Mouse (Mus musculus) stomach, embryonic 16.5 days (tissue): ENCODE measurements around the gene Tmcc2. TPM values are rescaled to one million over a fixed set of nuclear protein-coding genes. Genes with fewer than 3 reads are reported as not detected.

Experiments
- ATAC-seq: fragments of 200-750 bp; cut with Nextera tagmentation; 2 replicates; pipeline ENCODE4 v1.8.0; 2017; ENCODE audit warnings: moderate number of reproducible peaks, moderate TSS enrichment; ENCODE audit not compliant: insufficient read depth, low FRiP score
- H3K27ac ChIP-seq: fragments of 300-500 bp; sonication (generic); 2 replicates; pipeline ENCODE4 v1.5.1; 2014; ENCODE audit warnings: low read length
- H3K27me3 ChIP-seq: fragments of 300-500 bp; sonication (generic); 2 replicates; pipeline ENCODE4 v1.6.1; 2014; ENCODE audit warnings: low read length, control low read depth, mixed read lengths; ENCODE audit not compliant: control insufficient read depth, insufficient read depth
- H3K36me3 ChIP-seq: fragments of 300-500 bp; sonication (generic); 2 replicates; pipeline ENCODE4 v1.6.1; 2014; ENCODE audit warnings: low read length; ENCODE audit not compliant: control insufficient read depth, insufficient read depth
- H3K4me1 ChIP-seq: fragments of 300-500 bp; sonication (generic); 2 replicates; pipeline ENCODE4 v1.6.1; 2014; ENCODE audit warnings: low read length, control low read depth, mixed read lengths; ENCODE audit not compliant: control insufficient read depth, insufficient read depth
- H3K4me2 ChIP-seq: fragments of 300-500 bp; sonication (generic); 2 replicates; pipeline ENCODE4 v1.6.1; 2014; ENCODE audit warnings: low read depth, low read length, mixed read lengths
- H3K4me3 ChIP-seq: fragments of 300-500 bp; sonication (generic); replicated peaks from 2 replicates; pipeline ENCODE4 v1.5.1; 2014; ENCODE audit warnings: mild to moderate bottlenecking, low read length
- H3K9ac ChIP-seq: fragments of 300-500 bp; sonication (generic); 2 replicates; pipeline ENCODE4 v1.6.1; 2014; ENCODE audit warnings: low read length
- H3K9me3 ChIP-seq: fragments of 300-500 bp; sonication (generic); replicated peaks from 2 replicates; pipeline ENCODE4 v1.6.1; 2016; ENCODE audit warnings: low read length, control low read depth; ENCODE audit not compliant: control insufficient read depth
- WGBS: fragments of 180-500 bp; shearing (Covaris S2); extraction: QIAGEN DNeasy Blood & Tissue Kit; methylation state at CpG from one replicate; pipeline ENCODE4 v1.1.7; 2014; 5-methylcytosine and 5-hydroxymethylcytosine counted together
- polyA plus RNA-seq: library from polyadenylated mRNA; unstranded; fragments of >200 nt; fragmentation: Nextera tagmentation; extraction: Ambion mirVana; gene quantifications from 2 replicates; pipeline ENCODE4 v1.2.1, GENCODE M21; 2015

Tmcc2 gene
- polyA plus RNA-seq, 1 experiment from 2014 or later = 28.3 TPM

- peaks cover 24% of the 10 kb centered on the region for H3K4me1 ChIP-seq
- no peaks in the 10 kb centered on the region for H3K9me3 ChIP-seq
- no peaks in the 10 kb centered on the region for H3K36me3 ChIP-seq
- peak overlapping the region; percentile 70 for H3K4me2 ChIP-seq
- no peak for ATAC-seq
- peak overlapping the region; percentile 51; the same call in 1 of the 2 replicates for H3K9ac ChIP-seq
- peak overlapping the region; percentile 71 for H3K27ac ChIP-seq
- 46% methylated on average over 8 of the region's 8 CpGs for WGBS
- no peaks in the 10 kb centered on the region for H3K27me3 ChIP-seq
- H3K4me3 ChIP-seq = peak overlapping the region; percentile 53
Observed at GRCm38 (mm10) chr1:132317894-132318863, 72.9 kb downstream of the Tmcc2 start.

- peak overlapping the region; percentile 53 for H3K4me3 ChIP-seq
- peaks cover 16% of the 10 kb centered on the region for H3K4me1 ChIP-seq
- H3K27ac ChIP-seq = peak overlapping the region; percentile 60; the same call in 1 of the 2 replicates
- 56% methylated on average over 4 of the region's 4 CpGs for WGBS
- no peaks in the 10 kb centered on the region for H3K27me3 ChIP-seq
- ATAC-seq = no peak
- peak overlapping the region; percentile 70 for H3K4me2 ChIP-seq
- H3K36me3 ChIP-seq = no peaks in the 10 kb centered on the region
- H3K9me3 ChIP-seq = no peaks in the 10 kb centered on the region
- H3K9ac ChIP-seq = no peak overlapping the region
Observed at GRCm38 (mm10) chr1:132317413-132317812, 73.7 kb downstream of the Tmcc2 start.

- H3K9me3 ChIP-seq = no peaks in the 10 kb centered on the region
- WGBS = 36% methylated on average over 7 of the region's 7 CpGs
- no peak for ATAC-seq
- H3K4me3 ChIP-seq = peak overlapping the region; percentile 53
- H3K4me2 ChIP-seq = peak overlapping the region; percentile 70
- H3K9ac ChIP-seq = peak overlapping the region; percentile 67
- peak overlapping the region; percentile 9 for H3K27ac ChIP-seq
- no peaks in the 10 kb centered on the region for H3K27me3 ChIP-seq
- no peaks in the 10 kb centered on the region for H3K36me3 ChIP-seq
- peaks cover 14% of the 10 kb centered on the region; the same call in 1 of the 2 replicates for H3K4me1 ChIP-seq
Observed at GRCm38 (mm10) chr1:132316625-132316994, 74.5 kb downstream of the Tmcc2 start.

GRCm38 (mm10) chr1:132315889-132316624 is 75.0 kb downstream of the Tmcc2 start, which contains the start of gene Nuak2:
Nuak2 (plus strand) TSS chr1:132316126.
- H3K9ac ChIP-seq = peak within 1 kb of the TSS; percentile 67
- H3K27me3 ChIP-seq = no peaks in the 10 kb centered on the region
- H3K4me1 ChIP-seq = peaks cover 14% of the 10 kb centered on the region; the same call in 1 of the 2 replicates
- H3K4me3 ChIP-seq = peak within 1 kb of the TSS; percentile 53
- peak; percentile 83 for ATAC-seq
- under 1% methylated on average over 67 of the region's 67 CpGs for WGBS
- peak within 1 kb of the TSS; percentile 70 for H3K4me2 ChIP-seq
- peak within 1 kb of the TSS; percentile 9 for H3K27ac ChIP-seq
- no peaks in the 10 kb centered on the region for H3K36me3 ChIP-seq
- H3K9me3 ChIP-seq = no peaks in the 10 kb centered on the region

- no peak overlapping the region for H3K4me3 ChIP-seq
- no peaks in the 10 kb centered on the region for H3K27me3 ChIP-seq
- WGBS = 57% methylated on average over 3 of the region's 3 CpGs
- no peaks in the 10 kb centered on the region for H3K9me3 ChIP-seq
- H3K4me1 ChIP-seq = peaks cover 3% of the 10 kb centered on the region; the same call in 1 of the 2 replicates
- H3K27ac ChIP-seq = no peak overlapping the region
- H3K4me2 ChIP-seq = no peak overlapping the region
- no peaks in the 10 kb centered on the region for H3K36me3 ChIP-seq
- no peak overlapping the region for H3K9ac ChIP-seq
- ATAC-seq = no peak
Observed at GRCm38 (mm10) chr1:132312703-132313102, 78.4 kb downstream of the Tmcc2 start.

- H3K27ac ChIP-seq = no peak overlapping the region
- no peak for ATAC-seq
- H3K4me3 ChIP-seq = no peak overlapping the region
- no peak overlapping the region for H3K4me2 ChIP-seq
- no peaks in the 10 kb centered on the region for H3K36me3 ChIP-seq
- no peaks in the 10 kb centered on the region for H3K27me3 ChIP-seq
- 34% methylated on average over 2 of the region's 2 CpGs for WGBS
- H3K9ac ChIP-seq = no peak overlapping the region
- H3K9me3 ChIP-seq = no peaks in the 10 kb centered on the region
- H3K4me1 ChIP-seq = 0 out of 2 replicates have a peak, but pooled peaks cover 3% of the 10 kb centered on the region
Observed at GRCm38 (mm10) chr1:132312043-132312442, 79.0 kb downstream of the Tmcc2 start.

- H3K36me3 ChIP-seq = no peaks in the 10 kb centered on the region
- H3K9me3 ChIP-seq = no peaks in the 10 kb centered on the region
- no peak overlapping the region for H3K9ac ChIP-seq
- no peak overlapping the region for H3K4me2 ChIP-seq
- ATAC-seq = no peak
- H3K4me1 ChIP-seq = 0 out of 2 replicates have a peak, but pooled peaks cover under 1% of the 10 kb centered on the region
- H3K4me3 ChIP-seq = no peak overlapping the region
- H3K27me3 ChIP-seq = no peaks in the 10 kb centered on the region
- WGBS = 60% methylated on average over 10 of the region's 10 CpGs
- H3K27ac ChIP-seq = no peak overlapping the region
Observed at GRCm38 (mm10) chr1:132311174-132311859, 79.8 kb downstream of the Tmcc2 start.

GRCm38 (mm10) chr1:132310754-132311153 is 80.3 kb downstream of the Tmcc2 start:
- no peak overlapping the region for H3K4me3 ChIP-seq
- 61% methylated on average over 7 of the region's 7 CpGs for WGBS
- no peaks in the 10 kb centered on the region for H3K36me3 ChIP-seq

More at GRCm38 (mm10) chr1:132310754-132311153, 80.3 kb downstream of the Tmcc2 start:
- no peak overlapping the region for H3K9ac ChIP-seq
- H3K27me3 ChIP-seq = no peaks in the 10 kb centered on the region
- no peak overlapping the region for H3K27ac ChIP-seq
- H3K4me2 ChIP-seq = no peak overlapping the region
- ATAC-seq = no peak
- no peaks in the 10 kb centered on the region for H3K9me3 ChIP-seq
- H3K4me1 ChIP-seq = no peaks in the 10 kb centered on the region
